ENCODE assay signal across 21 mouse cellular contexts in the genomic region with DNA sequence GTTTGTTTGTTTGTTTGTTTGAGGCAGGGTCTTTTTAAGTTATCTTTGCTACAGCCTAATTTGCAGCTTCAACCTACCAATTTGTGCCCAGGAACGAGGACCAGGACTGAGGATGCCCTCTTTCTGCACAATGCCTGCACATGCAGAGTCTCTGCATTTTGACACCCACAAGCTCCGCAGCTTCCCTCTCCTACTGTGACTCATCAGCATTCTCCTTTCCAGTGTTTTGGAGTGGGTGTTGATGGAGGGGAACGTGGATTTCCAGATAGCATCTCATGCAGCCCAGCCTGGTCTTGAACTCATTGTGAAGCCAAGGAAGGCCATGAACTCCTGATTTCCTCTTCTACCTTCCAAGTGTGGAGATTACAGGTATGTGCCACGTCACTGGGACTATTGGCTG. TPM values are rescaled to one million over a fixed set of nuclear protein-coding genes. Genes with fewer than 3 reads are reported as not detected.
A peak's percentile ranks its signal among the peaks of the same experiment; 100 is the strongest.
DNase-seq lines count a peak whose midpoint lies in the region.
"Had no signal": no experiment of that assay in that cellular context is flagged by ENCODE, and none has a peak within 500 bp of the region (broad histone marks: within the 10 kb centered on the region; RNA-seq: fewer than 3 reads in every experiment).

No protein-coding gene starts in this region.

- DNase-seq in layer of hippocampus, adult 18-20 months (ENCODE audit: low spot score in 2 of 2) = peak; percentile 37 to 58
- no peak for DNase-seq in layer of hippocampus, postnatal 14 days (ENCODE audit: low spot score in 2 of 2)
- peak; percentile 80 for DNase-seq in right cerebral cortex, adult 18-20 months
- no peak for DNase-seq in right cerebral cortex, postnatal 4 days
- DNase-seq in left cerebral cortex, adult 9 months (ENCODE audit: low spot score in 2 of 2) = peak; percentile 46 to 57
- DNase-seq in telencephalon, adult 2 months (ENCODE audit: low read depth, low spot score) = peak; percentile 69
- no peak for DNase-seq in retina, postnatal 1 day
- DNase-seq: B cell, adult 2 months; cerebellum, adult 11-12 months; cerebellum, postnatal 10 days; forebrain, postnatal 0 days; gastrocnemius, postnatal 14 days; heart, adult 11 months; heart, postnatal 10 days; kidney, adult 9 months; kidney, postnatal 14 days; lung, embryonic 14.5 days; lung, postnatal 36 days; thymus, adult 18-20 months; thymus, postnatal 36 days had no signal

RNA-seq across cellular contexts. Expression of a gene that starts 11.3 kb away (rescaled TPM):
- 10 to 100 TPM; 13.1 to 16.6 TPM for total RNA-seq in layer of hippocampus, adult 18-20 months (2021)
- total RNA-seq in layer of hippocampus, postnatal 14 days (2021) = 10 to 100 TPM; 16.4 to 18.9 TPM
- total RNA-seq: CH12.LX had no signal

Comparison
In these comparisons a context has a peak if more than half of its experiments do, and no peak if none do; other contexts are left out.
1. DNase-seq: peak in layer of hippocampus, adult 18-20 months (2 of 2), right cerebral cortex, adult 18-20 months (single experiment), left cerebral cortex, adult 9 months (2 of 2) and telencephalon, adult 2 months (single experiment); none in layer of hippocampus, postnatal 14 days (0 of 2), right cerebral cortex, postnatal 4 days (single experiment) and retina, postnatal 1 day (single experiment).